Mouse (Mus musculus) kidney, embryonic 14.5 days (tissue): Measurements from ENCODE around the gene Wdr18. TPM values are rescaled to one million over a fixed set of nuclear protein-coding genes. Genes with fewer than 3 reads are reported as not detected.
"Not testable (repeated sequence)": the region's sequence is repeated elsewhere in the genome, so short reads cannot be mapped to it uniquely, and the experiment has no call there.

Experiments used
- ATAC-seq: fragments of 200-750 bp; cut with Nextera tagmentation; 2 replicates; pipeline ENCODE4 v1.8.0; 2017; ENCODE audit warnings: moderate number of reproducible peaks, mild to moderate bottlenecking, moderate TSS enrichment, moderate library complexity; ENCODE audit not compliant: low FRiP score, low TSS enrichment
- H3K27ac ChIP-seq: fragments of 300-500 bp; sonication (generic); 2 replicates; pipeline ENCODE4 v1.5.1; 2014; ENCODE audit warnings: low read depth, mild to moderate bottlenecking, low read length, moderate library complexity, mixed read lengths
- H3K27me3 ChIP-seq: fragments of 300-500 bp; sonication (generic); 2 replicates; pipeline ENCODE4 v1.6.1; 2014; ENCODE audit warnings: mild to moderate bottlenecking, low read length; ENCODE audit not compliant: control insufficient read depth, insufficient read depth
- H3K36me3 ChIP-seq: fragments of 300-500 bp; sonication (generic); 2 replicates; pipeline ENCODE4 v1.6.1; 2014; ENCODE audit warnings: low read length, mixed read lengths; ENCODE audit not compliant: control insufficient read depth, insufficient read depth
- H3K4me1 ChIP-seq: fragments of 300-500 bp; sonication (generic); 2 replicates; pipeline ENCODE4 v1.6.1; 2014; ENCODE audit warnings: low read length, mixed read lengths; ENCODE audit not compliant: control insufficient read depth, insufficient read depth
- H3K4me2 ChIP-seq: fragments of 300-500 bp; sonication (generic); replicated peaks from 2 replicates; pipeline ENCODE4 v1.6.1; 2014; ENCODE audit warnings: low read depth, mild to moderate bottlenecking, low read length
- H3K4me3 ChIP-seq: fragments of 300-500 bp; sonication (generic); 2 replicates; pipeline ENCODE4 v1.5.1; 2014; ENCODE audit warnings: mild to moderate bottlenecking, low read length
- H3K9ac ChIP-seq: fragments of 300-500 bp; sonication (generic); 2 replicates; pipeline ENCODE4 v1.6.1; 2014; ENCODE audit warnings: low read depth, mild to moderate bottlenecking, low read length, moderate library complexity
- H3K9me3 ChIP-seq: fragments of 300-500 bp; sonication (generic); 2 replicates; pipeline ENCODE4 v1.6.1; 2016; ENCODE audit warnings: low read length; ENCODE audit not compliant: control insufficient read depth
- WGBS: fragments of 180-500 bp; shearing (Covaris S2); extraction: QIAGEN DNeasy Blood & Tissue Kit; methylation state at CpG from one replicate; pipeline ENCODE4 v1.1.7; 2014; 5-methylcytosine and 5-hydroxymethylcytosine counted together
- polyA plus RNA-seq: library from polyadenylated mRNA; unstranded; fragments of >200 nt; fragmentation: Nextera tagmentation; extraction: Ambion mirVana; gene quantifications from 2 replicates; pipeline ENCODE4 v1.2.1, GENCODE M21; 2014

Wdr18 gene
- polyA plus RNA-seq, 1 experiment from 2014 or later: 132 TPM

GRCm38 (mm10) chr10:79950661-79951060, 9.3 kb upstream of the Wdr18 start:
- WGBS: 85% methylated on average over 18 of the region's 18 CpGs
- H3K9ac ChIP-seq: no peak overlapping the region
- H3K36me3 ChIP-seq: peaks cover 47% of the 10 kb centered on the region

DNA sequence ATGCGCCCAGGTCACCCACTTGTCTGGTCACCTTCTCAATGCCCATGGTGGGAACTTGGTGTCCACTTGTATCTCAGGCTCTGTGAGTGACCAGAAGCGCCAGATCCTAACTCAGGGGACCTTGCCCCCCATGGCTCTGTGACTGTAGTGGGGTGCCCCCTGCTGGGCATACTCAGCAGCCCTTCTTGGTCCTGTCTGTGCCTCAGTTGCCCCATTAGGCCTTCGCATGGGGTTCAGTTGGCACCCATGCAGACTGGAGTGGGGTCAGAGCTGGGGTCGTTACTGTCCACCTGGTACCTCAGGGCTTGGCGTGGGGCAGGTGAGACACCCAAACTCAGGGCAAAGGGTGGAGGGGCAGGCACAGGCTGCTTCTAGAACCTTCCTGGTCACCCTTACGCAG, 6.0 kb upstream of the Wdr18 start:
- peaks cover 40% of the 10 kb centered on the region for H3K36me3 ChIP-seq
- WGBS: 87% methylated on average over 6 of the region's 6 CpGs
- no peak for ATAC-seq
- H3K9ac ChIP-seq: no peak overlapping the region
- H3K4me3 ChIP-seq: no peak overlapping the region
- H3K27ac ChIP-seq: no peak overlapping the region
- peaks cover 10% of the 10 kb centered on the region; the same call in 1 of the 2 replicates for H3K4me1 ChIP-seq
- H3K27me3 ChIP-seq: no peaks in the 10 kb centered on the region; the same call in 1 of the 2 replicates
- no peak overlapping the region for H3K4me2 ChIP-seq
- no peaks in the 10 kb centered on the region for H3K9me3 ChIP-seq

More at GRCm38 (mm10) chr10:79950661-79951060, 9.3 kb upstream of the Wdr18 start:
- ATAC-seq: no peak
- H3K4me1 ChIP-seq: peaks cover 21% of the 10 kb centered on the region
- no peaks in the 10 kb centered on the region for H3K9me3 ChIP-seq
- H3K27me3 ChIP-seq: no peaks in the 10 kb centered on the region
- no peak overlapping the region for H3K4me2 ChIP-seq
- no peak overlapping the region for H3K27ac ChIP-seq
- no peak overlapping the region for H3K4me3 ChIP-seq

- Histone ChIP-seq H3K9me3 (no peaks in the 10 kb centered on the region), H3K27me3 (no peaks in the 10 kb centered on the region; the same call in 1 of the 2 replicates), H3K27ac (no peak overlapping the region), H3K36me3 (peaks cover 23% of the 10 kb centered on the region), H3K4me3 (no peak overlapping the region), H3K9ac (0 out of 2 replicates have a peak overlapping the region, but pooled peaks have one; percentile 25), H3K4me2 (no peak overlapping the region), H3K4me1 (peaks cover 11% of the 10 kb centered on the region)
- no peak for ATAC-seq
- 74% methylated on average over 9 of the region's 9 CpGs for WGBS
These were observed 4.3 kb upstream of the Wdr18 start for GRCm38 (mm10) chr10:79955691-79956090.

- H3K27me3 ChIP-seq: no peaks in the 10 kb centered on the region; the same call in 1 of the 2 replicates
- H3K27ac ChIP-seq: no peak overlapping the region
- H3K9me3 ChIP-seq: no peaks in the 10 kb centered on the region
- 30% methylated on average over 4 of the region's 4 CpGs for WGBS
- H3K36me3 ChIP-seq: peaks cover 13% of the 10 kb centered on the region
- no peak for ATAC-seq
- peaks cover 19% of the 10 kb centered on the region for H3K4me1 ChIP-seq
- H3K4me2 ChIP-seq: no peak overlapping the region
- H3K4me3 ChIP-seq: no peak overlapping the region
- peak overlapping the region; percentile 25; the same call in 1 of the 2 replicates for H3K9ac ChIP-seq
These were observed 3.3 kb upstream of the Wdr18 start for GRCm38 (mm10) chr10:79956643-79957154.

DNA sequence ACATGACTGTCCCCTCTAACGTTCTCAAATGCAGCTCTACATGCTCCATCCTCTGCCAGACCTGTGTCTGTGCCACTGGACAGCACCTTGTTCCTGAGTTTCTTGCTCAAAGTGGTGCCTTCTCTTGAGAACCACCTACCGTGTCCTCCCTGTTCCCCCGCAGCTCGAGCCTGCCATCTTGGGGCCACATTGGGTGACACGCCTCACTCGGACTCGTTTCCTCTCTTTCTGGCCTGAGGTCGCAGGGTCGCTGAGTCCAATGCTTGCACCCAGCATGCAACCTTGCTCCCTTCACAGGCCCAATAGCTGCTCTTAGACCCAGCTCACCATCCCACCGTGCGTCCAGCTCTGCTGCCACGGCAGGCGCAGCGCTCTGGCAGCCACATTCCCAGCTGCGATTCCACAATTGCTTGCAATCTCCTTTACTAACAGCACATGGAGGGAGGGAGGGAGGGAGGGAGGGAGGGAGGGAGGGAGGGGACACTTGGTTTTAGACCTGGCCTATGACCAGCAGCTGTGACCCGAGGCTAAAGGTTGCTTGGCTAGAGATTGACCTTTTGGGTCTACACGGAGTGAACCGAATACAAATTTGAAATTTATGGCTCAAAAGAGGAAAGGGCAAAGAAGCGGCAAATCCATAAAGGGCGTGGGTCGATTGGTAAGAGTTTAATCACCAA, 1.7 kb upstream of the Wdr18 start:
- H3K4me2 ChIP-seq: no peak overlapping the region
- ATAC-seq: 0 out of 2 replicates have a peak, but pooled peaks have one; percentile 10
- H3K27me3 ChIP-seq: no peaks in the 10 kb centered on the region; the same call in 1 of the 2 replicates
- H3K4me3 ChIP-seq: no peak overlapping the region
- no peaks in the 10 kb centered on the region for H3K9me3 ChIP-seq
- H3K4me1 ChIP-seq: peaks cover 19% of the 10 kb centered on the region
- no peak overlapping the region for H3K9ac ChIP-seq
- 7% methylated on average over 21 of the region's 21 CpGs for WGBS
- no peak overlapping the region for H3K27ac ChIP-seq
- H3K36me3 ChIP-seq: peaks cover 15% of the 10 kb centered on the region; the same call in 1 of the 2 replicates

DNA sequence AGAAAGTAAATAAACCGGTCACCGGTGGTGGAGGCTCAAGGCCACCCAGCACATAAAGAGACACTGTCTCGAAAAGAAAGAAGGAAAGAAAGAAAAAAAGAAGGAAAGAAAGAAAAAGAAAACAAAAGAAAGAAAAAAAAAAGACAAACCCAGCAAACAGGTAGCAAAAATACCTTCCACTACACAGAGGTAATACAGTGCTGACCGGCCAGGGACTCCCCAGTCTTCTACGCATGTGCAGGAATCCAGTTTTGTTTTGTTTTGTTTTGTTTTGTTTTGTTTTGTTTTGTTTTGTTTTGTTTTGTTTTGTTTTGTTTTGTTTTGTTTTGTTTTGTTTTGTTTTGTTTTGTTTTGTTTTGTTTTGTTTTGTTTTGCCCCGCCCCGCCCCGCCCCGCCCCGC, 540 bp upstream of the Wdr18 start:
- H3K9ac ChIP-seq, H3K9me3 ChIP-seq, H3K27me3 ChIP-seq, ATAC-seq, H3K27ac ChIP-seq: not testable (repeated sequence)
- Histone ChIP-seq H3K4me1 (peaks cover 19% of the 10 kb centered on the region), H3K36me3 (peaks cover 24% of the 10 kb centered on the region), H3K4me3 (peak overlapping the region; percentile 73), H3K4me2 (peak overlapping the region; percentile 90; the same call in 1 of the 2 replicates)
- 36% methylated on average over 10 of the region's 10 CpGs for WGBS

DNA sequence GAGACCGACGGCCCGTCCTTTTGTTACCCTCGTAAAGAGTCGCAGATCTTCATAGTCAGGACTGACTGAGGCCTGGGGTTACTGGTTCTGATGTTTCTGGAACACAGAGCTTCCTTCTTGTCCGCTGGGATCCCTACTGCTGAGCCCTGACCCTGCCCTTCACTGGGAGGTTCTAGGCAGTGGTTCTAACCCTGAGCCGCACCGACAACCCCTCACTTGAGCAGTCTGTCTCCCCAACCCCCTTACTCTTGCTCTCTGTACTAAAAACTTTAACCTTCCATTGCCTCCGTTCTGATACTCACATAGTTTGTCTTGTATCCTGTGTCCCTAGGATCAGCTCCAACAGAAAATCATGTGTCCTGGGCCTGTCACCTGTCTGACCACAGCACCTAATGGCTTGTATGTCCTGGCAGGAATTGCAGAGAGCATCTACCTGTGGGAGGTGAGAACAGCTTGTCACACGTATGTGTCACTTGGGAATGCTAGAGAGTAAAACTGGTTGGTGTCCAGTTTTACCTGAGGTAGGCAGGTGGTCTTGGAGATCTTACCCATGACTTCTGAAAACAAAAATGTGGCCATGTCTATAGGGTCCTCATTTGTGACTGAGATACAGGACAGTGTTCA, 831 bp downstream of the Wdr18 start:
- H3K4me3 ChIP-seq: peak overlapping the region; percentile 73
- H3K9ac ChIP-seq: peak overlapping the region; percentile 90
- peak overlapping the region; percentile 90 for H3K4me2 ChIP-seq
- no peaks in the 10 kb centered on the region for H3K9me3 ChIP-seq
- no peak overlapping the region for H3K27ac ChIP-seq
- H3K4me1 ChIP-seq: peaks cover 19% of the 10 kb centered on the region
- peaks cover 37% of the 10 kb centered on the region for H3K36me3 ChIP-seq
- 14% methylated on average over 10 of the region's 10 CpGs for WGBS
- ATAC-seq: no peak
- H3K27me3 ChIP-seq: no peaks in the 10 kb centered on the region; the same call in 1 of the 2 replicates

GRCm38 (mm10) chr10:79964727-79965126, 4.8 kb downstream of the Wdr18 start:
- 96% methylated on average over 7 of the region's 7 CpGs for WGBS
- ATAC-seq: no peak
- no peak overlapping the region for H3K9ac ChIP-seq

GRCm38 (mm10) chr10:79965325-79965724, 5.4 kb downstream of the Wdr18 start:
- peaks cover 62% of the 10 kb centered on the region for H3K36me3 ChIP-seq
- no peaks in the 10 kb centered on the region for H3K9me3 ChIP-seq
- no peak overlapping the region for H3K9ac ChIP-seq
- H3K27me3 ChIP-seq: no peaks in the 10 kb centered on the region
- WGBS: 86% methylated on average over 5 of the region's 5 CpGs
- H3K4me3 ChIP-seq: no peak overlapping the region
- no peak overlapping the region for H3K4me2 ChIP-seq
- H3K27ac ChIP-seq: no peak overlapping the region
- no peak for ATAC-seq
- H3K4me1 ChIP-seq: peaks cover 10% of the 10 kb centered on the region

More at GRCm38 (mm10) chr10:79964727-79965126, 4.8 kb downstream of the Wdr18 start:
- H3K9me3 ChIP-seq: no peaks in the 10 kb centered on the region
- no peak overlapping the region for H3K4me2 ChIP-seq
- no peaks in the 10 kb centered on the region for H3K27me3 ChIP-seq
- H3K4me1 ChIP-seq: peaks cover 10% of the 10 kb centered on the region
- H3K27ac ChIP-seq: no peak overlapping the region
- peaks cover 62% of the 10 kb centered on the region for H3K36me3 ChIP-seq
- no peak overlapping the region for H3K4me3 ChIP-seq
